Mouse (Mus musculus): ENCODE data around the gene Ccdc97. TPM values are rescaled to one million over a fixed set of nuclear protein-coding genes. Genes with fewer than 3 reads are reported as not detected.

The Ccdc97 gene
- polyA plus RNA-seq, 1 experiment from 2014 or later = 19.2 TPM

GRCm38 (mm10) chr7:25719761-25720610 is 1.1 kb upstream of the Ccdc97 start:
- Histone ChIP-seq H3K4me3 (no peak overlapping the region), H3K4me1 (peaks cover 20% of the 10 kb centered on the region)
- ATAC-seq (ENCODE audit: borderline replicate concordance, extremely low read depth, low FRiP score, low TSS enrichment) = peak; percentile 50; the same call in 1 of the 2 replicates

GRCm38 (mm10) chr7:25717478-25717877 is 1.4 kb downstream of the Ccdc97 start:
- Histone ChIP-seq H3K36me3 (peaks cover 58% of the 10 kb centered on the region), H3K4me2 (peak overlapping the region; percentile 74)

More at GRCm38 (mm10) chr7:25719761-25720610, 1.1 kb upstream of the Ccdc97 start:
- Histone ChIP-seq H3K36me3 (peaks cover 59% of the 10 kb centered on the region), H3K27me3 (no peaks in the 10 kb centered on the region), H3K4me2 (no peak overlapping the region; the same call in 1 of the 2 replicates), H3K9ac (no peak overlapping the region), H3K27ac (peak overlapping the region; percentile 61), H3K9me3 (no peaks in the 10 kb centered on the region)
- 59% methylated on average over 10 of the region's 10 CpGs for WGBS

GRCm38 (mm10) chr7:25715731-25716271 is 3.1 kb downstream of the Ccdc97 start:
- Histone ChIP-seq H3K36me3 (peaks cover 46% of the 10 kb centered on the region), H3K27ac (no peak overlapping the region), H3K4me2 (no peak overlapping the region), H3K9ac (no peak overlapping the region), H3K9me3 (no peaks in the 10 kb centered on the region), H3K27me3 (no peaks in the 10 kb centered on the region), H3K4me3 (no peak overlapping the region), H3K4me1 (peaks cover 25% of the 10 kb centered on the region)
- WGBS = 96% methylated on average over 22 of the region's 22 CpGs
- no peak for ATAC-seq (ENCODE audit: borderline replicate concordance, extremely low read depth, low FRiP score, low TSS enrichment)

More at GRCm38 (mm10) chr7:25717478-25717877, 1.4 kb downstream of the Ccdc97 start:
- H3K9me3 ChIP-seq = no peaks in the 10 kb centered on the region
- peaks cover 20% of the 10 kb centered on the region for H3K4me1 ChIP-seq
- no peak overlapping the region for H3K27ac ChIP-seq
- H3K27me3 ChIP-seq = no peaks in the 10 kb centered on the region
- WGBS = 88% methylated on average over 3 of the region's 3 CpGs
- no peak for ATAC-seq (ENCODE audit: borderline replicate concordance, extremely low read depth, low FRiP score, low TSS enrichment)
- peak overlapping the region; percentile 61; the same call in 1 of the 2 replicates for H3K4me3 ChIP-seq
- no peak overlapping the region for H3K9ac ChIP-seq

GRCm38 (mm10) chr7:25714581-25714980 is 4.3 kb downstream of the Ccdc97 start:
- Histone ChIP-seq H3K36me3 (peaks cover 40% of the 10 kb centered on the region), H3K4me1 (peaks cover 32% of the 10 kb centered on the region), H3K9ac (no peak overlapping the region)

GRCm38 (mm10) chr7:25712801-25713200 is 6.1 kb downstream of the Ccdc97 start:
- no peak for ATAC-seq (ENCODE audit: borderline replicate concordance, extremely low read depth, low FRiP score, low TSS enrichment)
- Histone ChIP-seq H3K4me1 (peaks cover 26% of the 10 kb centered on the region), H3K4me3 (no peak overlapping the region), H3K9me3 (no peaks in the 10 kb centered on the region), H3K4me2 (no peak overlapping the region), H3K27me3 (no peaks in the 10 kb centered on the region), H3K36me3 (peaks cover 40% of the 10 kb centered on the region), H3K9ac (no peak overlapping the region), H3K27ac (no peak overlapping the region)
- whole genome bisulfite sequencing = 87% methylated on average over 9 of the region's 9 CpGs

More at GRCm38 (mm10) chr7:25714581-25714980, 4.3 kb downstream of the Ccdc97 start:
- 95% methylated on average over 8 of the region's 8 CpGs for WGBS
- Histone ChIP-seq H3K27me3 (no peaks in the 10 kb centered on the region), H3K4me3 (no peak overlapping the region), H3K27ac (no peak overlapping the region), H3K4me2 (no peak overlapping the region), H3K9me3 (no peaks in the 10 kb centered on the region)
- ATAC-seq (ENCODE audit: borderline replicate concordance, extremely low read depth, low FRiP score, low TSS enrichment) = no peak

GRCm38 (mm10) chr7:25711731-25712197 is 7.1 kb downstream of the Ccdc97 start:
- no peak for ATAC-seq (ENCODE audit: borderline replicate concordance, extremely low read depth, low FRiP score, low TSS enrichment)
- Histone ChIP-seq H3K4me1 (peaks cover 31% of the 10 kb centered on the region), H3K36me3 (peaks cover 40% of the 10 kb centered on the region), H3K9ac (no peak overlapping the region), H3K9me3 (no peaks in the 10 kb centered on the region), H3K4me2 (no peak overlapping the region), H3K4me3 (no peak overlapping the region), H3K27ac (no peak overlapping the region), H3K27me3 (no peaks in the 10 kb centered on the region)
- 26% methylated on average over 7 of the region's 7 CpGs for WGBS

- Histone ChIP-seq H3K4me3 (no peak overlapping the region), H3K4me2 (no peak overlapping the region), H3K36me3 (peaks cover 38% of the 10 kb centered on the region), H3K9ac (no peak overlapping the region), H3K9me3 (no peaks in the 10 kb centered on the region), H3K27ac (no peak overlapping the region; the same call in 1 of the 2 replicates), H3K4me1 (peaks cover 37% of the 10 kb centered on the region), H3K27me3 (no peaks in the 10 kb centered on the region)
- ATAC-seq (ENCODE audit: borderline replicate concordance, extremely low read depth, low FRiP score, low TSS enrichment) = no peak
- WGBS = 63% methylated on average over 5 of the region's 5 CpGs
Observed at GRCm38 (mm10) chr7:25711165-25711564, 7.7 kb downstream of the Ccdc97 start.

GRCm38 (mm10) chr7:25710519-25711130 is 8.3 kb downstream of the Ccdc97 start:
- ATAC-seq (ENCODE audit: borderline replicate concordance, extremely low read depth, low FRiP score, low TSS enrichment) = no peak
- 14% methylated on average over 7 of the region's 7 CpGs for WGBS

GRCm38 (mm10) chr7:25709961-25710360 is 8.9 kb downstream of the Ccdc97 start:
- no peak overlapping the region for H3K4me3 ChIP-seq
- H3K27me3 ChIP-seq = no peaks in the 10 kb centered on the region
- 6% methylated on average over 12 of the region's 12 CpGs for WGBS
- ATAC-seq (ENCODE audit: borderline replicate concordance, extremely low read depth, low FRiP score, low TSS enrichment) = no peak
- H3K9ac ChIP-seq = no peak overlapping the region
- H3K4me1 ChIP-seq = peaks cover 49% of the 10 kb centered on the region
- peak overlapping the region; percentile 22; the same call in 1 of the 2 replicates for H3K27ac ChIP-seq
- H3K36me3 ChIP-seq = peaks cover 26% of the 10 kb centered on the region
- peak overlapping the region; percentile 15; the same call in 1 of the 2 replicates for H3K4me2 ChIP-seq
- H3K9me3 ChIP-seq = no peaks in the 10 kb centered on the region

More at GRCm38 (mm10) chr7:25710519-25711130, 8.3 kb downstream of the Ccdc97 start:
- H3K9me3 ChIP-seq = no peaks in the 10 kb centered on the region
- H3K36me3 ChIP-seq = peaks cover 33% of the 10 kb centered on the region
- H3K4me1 ChIP-seq = peaks cover 42% of the 10 kb centered on the region
- no peaks in the 10 kb centered on the region for H3K27me3 ChIP-seq
- peak overlapping the region; percentile 22; the same call in 1 of the 2 replicates for H3K27ac ChIP-seq
- H3K4me3 ChIP-seq = no peak overlapping the region
- H3K4me2 ChIP-seq = no peak overlapping the region; the same call in 1 of the 2 replicates
- no peak overlapping the region for H3K9ac ChIP-seq

- H3K9ac ChIP-seq = no peak overlapping the region
- peaks cover 4% of the 10 kb centered on the region; the same call in 1 of the 2 replicates for H3K36me3 ChIP-seq
- H3K4me3 ChIP-seq = no peak overlapping the region
- H3K4me2 ChIP-seq = peak overlapping the region; percentile 31
- peak overlapping the region; percentile 83 for H3K27ac ChIP-seq
- peak; percentile 74 for ATAC-seq (ENCODE audit: borderline replicate concordance, extremely low read depth, low FRiP score, low TSS enrichment)
- peaks cover 63% of the 10 kb centered on the region for H3K4me1 ChIP-seq
- H3K27me3 ChIP-seq = peaks cover 11% of the 10 kb centered on the region
- WGBS = 30% methylated on average over 15 of the region's 15 CpGs
- H3K9me3 ChIP-seq = no peaks in the 10 kb centered on the region
Observed at GRCm38 (mm10) chr7:25707581-25708292, 11.2 kb downstream of the Ccdc97 start.

- Histone ChIP-seq H3K4me3 (no peak overlapping the region), H3K4me2 (no peak overlapping the region), H3K36me3 (peaks cover 8% of the 10 kb centered on the region; the same call in 1 of the 2 replicates), H3K9ac (no peak overlapping the region), H3K27ac (peak overlapping the region; percentile 83), H3K27me3 (peaks cover 11% of the 10 kb centered on the region), H3K4me1 (peaks cover 63% of the 10 kb centered on the region), H3K9me3 (no peaks in the 10 kb centered on the region; the same call in 1 of the 2 replicates)
- WGBS = 26% methylated on average over 7 of the region's 7 CpGs
- no peak for ATAC-seq (ENCODE audit: borderline replicate concordance, extremely low read depth, low FRiP score, low TSS enrichment)
Observed at GRCm38 (mm10) chr7:25706578-25707170, 12.2 kb downstream of the Ccdc97 start.

Data from lung, embryonic 15.5 days (tissue).